Mouse (Mus musculus) fat pad, adult 2 months (tissue): ENCODE measurements around the gene Ncl.

Experiments
- DNase-seq: peaks from one replicate; pipeline ENCODE4 v3.0.0-alpha.2; 2011; ENCODE audit warnings: low read depth, low spot score; ENCODE audit errors: extremely low read depth

The Ncl gene

GRCm38 (mm10) chr1:86313096-86313771 lies 46.0 kb downstream of the Ncl start:
- DNase-seq = no peak

- no peak for DNase-seq
Observed at GRCm38 (mm10) chr1:86312269-86312668, 46.9 kb downstream of the Ncl start.

DNA sequence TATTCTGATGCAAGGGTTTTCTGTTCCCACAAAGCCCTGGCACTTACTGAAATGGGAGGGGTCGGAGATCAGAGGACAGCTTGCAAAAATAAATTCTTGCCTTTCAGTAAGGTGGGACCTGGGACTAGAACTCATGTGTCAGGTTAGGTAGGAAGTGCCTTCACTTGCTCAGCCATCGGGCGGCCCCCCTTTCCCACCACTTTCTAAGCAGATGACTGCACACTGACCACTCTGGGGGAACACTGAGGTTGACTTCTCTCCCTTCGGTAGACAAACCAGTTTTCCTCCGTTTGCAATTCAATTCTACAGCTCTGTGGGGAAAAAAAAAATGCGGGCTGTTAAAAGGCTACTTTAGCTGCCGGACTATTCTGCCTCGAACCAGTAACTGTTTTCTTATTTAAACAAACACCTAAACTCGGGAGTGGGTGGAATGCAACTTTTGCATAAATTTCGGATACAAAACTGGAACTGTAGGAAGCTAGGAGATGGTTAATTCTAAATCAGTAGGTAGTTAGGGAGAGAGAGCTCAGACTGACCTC lies 47.7 kb downstream of the Ncl start:
- no peak for DNase-seq

- no peak for DNase-seq
Observed at GRCm38 (mm10) chr1:86310536-86311310, 48.5 kb downstream of the Ncl start.

GRCm38 (mm10) chr1:86309270-86309833 lies 49.8 kb downstream of the Ncl start:
- DNase-seq = no peak

GRCm38 (mm10) chr1:86307871-86308641 lies 51.1 kb downstream of the Ncl start:
- no peak for DNase-seq

DNA sequence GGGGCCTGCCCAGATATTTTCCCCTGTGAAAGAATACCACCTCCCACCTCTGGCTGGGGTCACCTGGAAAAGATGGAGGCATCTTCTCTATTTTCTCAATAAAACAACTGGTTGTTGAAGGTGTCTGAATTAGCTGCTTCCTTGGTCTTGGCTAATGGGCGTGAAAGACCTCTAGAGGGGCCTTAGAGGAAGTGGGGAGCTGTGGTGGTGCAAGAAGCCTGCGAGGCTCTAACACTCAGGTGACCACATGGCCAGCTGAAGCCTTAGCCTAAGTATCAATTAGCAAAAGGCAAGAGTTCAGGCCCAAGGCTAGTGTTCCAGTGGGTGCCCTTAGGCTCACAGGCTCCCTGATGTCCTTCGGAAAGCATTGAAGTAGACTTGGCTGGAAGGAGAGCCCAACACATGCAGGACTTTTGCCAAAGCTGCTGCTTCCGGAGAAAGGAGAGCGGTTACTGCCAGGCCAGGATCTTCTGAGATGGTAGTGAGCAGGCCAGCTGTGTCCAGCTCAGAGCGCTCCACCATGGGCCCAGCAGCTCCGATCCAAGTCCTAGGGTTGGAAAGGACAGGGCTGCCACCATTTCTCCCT lies 51.9 kb downstream of the Ncl start:
- no peak for DNase-seq

DNA sequence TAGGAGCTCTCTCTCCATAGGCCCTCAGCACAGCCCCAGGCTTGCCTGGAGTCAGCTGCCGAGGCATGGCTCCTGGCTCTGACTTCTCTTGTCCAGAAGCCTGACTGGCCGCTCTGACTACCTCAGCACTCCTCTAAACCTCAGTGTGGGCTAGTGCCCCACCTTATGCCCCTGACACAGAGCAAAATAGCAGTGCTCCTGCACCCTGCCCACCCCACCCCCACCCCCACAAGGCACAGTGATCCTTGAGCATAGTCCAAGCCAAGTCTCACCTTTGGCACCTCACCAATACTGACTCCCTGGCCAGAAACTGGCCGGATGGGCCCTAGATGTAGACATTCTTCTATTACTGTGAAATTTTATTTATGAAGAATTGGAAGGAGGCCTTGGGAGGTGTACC lies 52.5 kb downstream of the Ncl start:
- DNase-seq = no peak

- no peak for DNase-seq
Observed at GRCm38 (mm10) chr1:86303873-86304250, 55.3 kb downstream of the Ncl start.

GRCm38 (mm10) chr1:86303063-86303872 lies 55.9 kb downstream of the Ncl start:
- no peak for DNase-seq

DNA sequence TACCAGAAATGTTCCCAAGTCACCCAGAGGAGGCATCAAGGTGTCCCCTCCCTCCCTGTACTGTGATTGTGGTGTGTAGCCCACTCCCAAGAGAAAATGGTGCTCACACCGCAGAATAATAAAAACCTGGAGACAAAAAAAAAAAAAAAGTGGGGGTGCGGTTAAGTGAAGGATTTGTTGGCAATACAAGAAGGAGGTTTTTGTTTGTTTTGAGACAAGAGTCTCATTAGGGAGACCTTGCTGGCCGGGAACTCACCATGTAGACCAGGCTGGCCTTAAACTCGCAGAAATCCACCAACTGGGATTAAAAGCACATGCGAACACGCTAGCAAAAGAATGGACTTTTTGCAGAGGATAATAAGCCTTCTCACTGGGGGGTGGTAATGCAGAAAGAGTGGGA lies 56.7 kb downstream of the Ncl start, which contains the start of gene B3gnt7:
Gene B3gnt7, plus strand, starts transcription at position 301 of the 400 bp plus-strand sequence.
- no peak for DNase-seq

DNA sequence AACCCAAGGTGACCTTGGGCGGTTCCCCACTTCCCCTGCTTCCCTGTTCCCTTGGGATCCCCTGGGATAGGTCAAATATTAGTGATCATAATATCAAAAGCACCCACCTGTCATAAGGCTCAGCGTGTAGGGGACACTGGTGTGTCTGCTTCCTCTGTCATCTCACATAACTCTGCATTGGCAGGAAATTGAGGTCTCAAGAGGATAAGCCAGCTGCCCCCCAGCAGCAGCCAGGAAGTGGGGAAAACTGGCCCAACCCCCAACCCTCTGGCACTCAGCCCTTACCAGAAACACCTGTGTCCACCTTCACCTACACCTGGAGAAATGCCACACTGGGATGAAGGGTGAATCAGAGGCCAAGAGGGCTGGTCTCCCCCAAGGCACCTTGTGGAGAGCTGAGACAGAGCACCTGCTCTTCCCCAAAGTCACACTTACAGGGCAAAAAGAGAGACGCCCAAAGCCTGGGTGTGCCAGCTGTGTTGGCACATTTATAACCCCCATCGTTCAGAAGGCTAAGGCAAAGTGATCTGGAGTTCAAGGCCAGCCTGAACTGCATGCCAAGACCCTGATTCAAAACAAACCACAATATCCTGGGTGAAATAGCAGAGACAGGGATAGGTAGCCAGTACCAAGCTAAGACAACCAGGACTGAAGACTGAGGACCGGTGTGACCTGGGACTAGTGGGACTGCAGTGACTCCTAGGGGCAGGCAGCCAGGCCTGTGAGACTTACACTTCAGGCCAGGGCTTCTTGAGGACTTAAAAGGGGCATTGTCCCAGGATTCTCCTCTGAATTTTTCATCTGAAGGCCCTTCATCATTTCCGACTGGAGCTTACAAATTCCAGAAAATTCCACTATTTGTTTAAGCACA lies 57.7 kb downstream of the Ncl start:
- DNase-seq = no peak

DNA sequence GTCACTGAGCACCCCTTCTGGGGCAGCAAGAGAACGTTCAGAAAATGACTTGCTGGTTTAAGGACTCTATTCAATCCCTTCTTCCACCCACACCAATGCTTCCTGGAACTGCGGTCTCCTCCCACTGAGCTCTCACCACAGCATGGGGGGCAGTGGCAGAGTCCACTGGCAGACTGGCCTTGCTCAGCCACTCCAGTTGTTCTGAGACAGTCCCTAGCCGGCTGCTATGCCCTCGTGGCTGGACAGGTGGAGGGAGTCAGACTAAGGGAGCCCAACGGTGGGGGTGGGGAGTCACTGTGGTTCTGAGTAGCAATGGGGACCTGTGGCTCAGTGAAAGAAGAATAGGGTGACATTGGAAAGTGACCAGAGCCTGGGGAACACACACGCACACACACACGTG lies 58.5 kb downstream of the Ncl start:
- DNase-seq = no peak

DNA sequence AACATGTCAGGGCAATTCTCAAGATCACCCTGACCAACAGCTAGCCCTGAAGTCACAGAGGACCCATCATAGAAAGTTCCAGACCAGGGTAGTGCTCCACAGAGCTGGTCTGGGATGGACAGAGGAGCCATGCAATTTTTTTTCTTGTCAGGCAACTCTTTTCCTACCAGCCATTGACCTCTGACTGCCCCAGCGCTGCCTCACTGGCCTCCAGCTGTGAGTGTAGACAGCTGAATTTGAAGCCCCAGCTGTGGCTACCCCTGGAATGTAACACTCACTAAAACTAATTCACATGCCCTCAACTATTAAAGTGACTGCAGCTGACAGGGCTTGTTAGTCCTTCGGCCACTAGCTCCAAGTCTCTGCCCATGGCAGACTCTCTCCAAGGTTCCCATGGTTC lies 59.1 kb downstream of the Ncl start:
- DNase-seq = no peak
